In the genomic region with DNA sequence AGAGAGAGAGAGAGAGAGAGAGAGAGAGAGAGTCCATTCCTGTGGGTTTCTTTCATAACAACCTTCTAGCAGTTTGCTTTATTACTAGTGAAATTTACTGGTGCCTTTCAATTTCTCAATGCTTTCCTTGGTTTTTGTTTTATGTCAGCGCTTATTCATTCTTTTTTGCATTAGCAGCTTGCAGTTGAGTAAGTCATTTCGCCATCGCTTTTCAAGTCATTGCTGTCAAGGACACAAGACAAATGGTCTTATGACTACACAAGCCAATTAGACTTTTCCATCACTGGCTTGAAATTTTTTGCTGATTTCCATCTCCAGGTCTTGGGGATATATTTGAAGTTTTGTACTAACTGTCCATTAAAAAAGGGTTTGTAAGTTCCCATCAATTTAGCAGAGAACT, we compare ENCODE assay signal across 22 mouse cellular contexts.
"Had no signal": no experiment of that assay in that cellular context is flagged by ENCODE, and none has a peak within 500 bp of the region (broad histone marks: within the 10 kb centered on the region; RNA-seq: fewer than 3 reads in every experiment).

No protein-coding gene starts in this region.

- H3K4me2 ChIP-seq: lung, embryonic 15.5 days; midbrain, embryonic 12.5 days; neural tube, embryonic 13.5 days; neural tube, embryonic 15.5 days had no signal

- H3K36me3 ChIP-seq: lung, embryonic 15.5 days; midbrain, embryonic 10.5 days; midbrain, embryonic 12.5 days; neural tube, embryonic 13.5 days; neural tube, embryonic 15.5 days had no signal

- ATAC-seq: lung, postnatal 0 days; midbrain, embryonic 16.5 days had no signal

- H3K4me1 ChIP-seq: lung, embryonic 15.5 days; megakaryocyte, embryonic 14.5 days; midbrain, embryonic 10.5 days; neural tube, embryonic 15.5 days had no signal

- DNase-seq: lung, adult 2 months; lung, postnatal 14 days; lung, postnatal 36 days; midbrain, embryonic 14.5 days; retina, postnatal 1 day; right cerebral cortex, adult 18-20 months; right cerebral cortex, postnatal 25 days; right cerebral cortex, postnatal 4 days; spleen, adult 18-20 months; thymus, adult 18-20 months; thymus, postnatal 14 days; thymus, postnatal 36 days had no signal

- H3K27me3 ChIP-seq: lung, embryonic 15.5 days; megakaryocyte, embryonic 14.5 days; midbrain, embryonic 12.5 days; neural tube, embryonic 13.5 days; neural tube, embryonic 15.5 days had no signal

- H3K9ac ChIP-seq: lung, embryonic 15.5 days; midbrain, embryonic 12.5 days; neural tube, embryonic 13.5 days; neural tube, embryonic 15.5 days had no signal

- H3K9me3 ChIP-seq: lung, embryonic 15.5 days; megakaryocyte, embryonic 14.5 days; midbrain, embryonic 10.5 days; midbrain, embryonic 12.5 days; neural tube, embryonic 13.5 days; neural tube, embryonic 15.5 days had no signal

- H3K27ac ChIP-seq: lung, embryonic 15.5 days; macrophage; midbrain, embryonic 10.5 days; midbrain, embryonic 12.5 days; neural tube, embryonic 13.5 days; neural tube, embryonic 15.5 days had no signal

- H3K4me3 ChIP-seq: lung, embryonic 15.5 days; megakaryocyte, embryonic 14.5 days; midbrain, embryonic 10.5 days; midbrain, embryonic 12.5 days; myocyte; neural tube, embryonic 13.5 days; neural tube, embryonic 15.5 days had no signal
